Mouse (Mus musculus): ENCODE measurements around the gene B4galt5. TPM values are rescaled to one million over a fixed set of nuclear protein-coding genes. Genes with fewer than 3 reads are reported as not detected.

Gene B4galt5
- total and polyA plus RNA-seq, 2 experiments from 2014 or later, result 27.4 to 60.7 TPM

DNA sequence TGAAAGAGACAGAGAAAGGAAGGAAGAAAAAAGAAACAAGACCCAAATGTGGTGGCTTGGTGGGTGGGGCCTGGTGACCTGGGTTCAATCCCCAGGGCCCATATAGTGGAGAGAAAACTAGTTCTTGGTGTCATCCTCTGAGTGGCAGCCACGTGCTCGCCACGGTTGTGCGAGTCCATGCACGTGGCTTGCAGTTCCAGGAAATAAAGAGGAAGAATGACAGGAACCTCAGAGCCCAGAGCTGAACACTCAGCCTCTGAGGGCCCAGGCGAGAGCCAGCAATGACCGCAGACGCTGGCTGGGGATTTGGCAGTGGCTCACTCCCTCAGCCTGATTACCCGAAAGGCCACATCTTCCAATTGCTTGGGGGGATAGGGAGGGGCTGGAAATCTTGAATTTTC lies 77.9 kb downstream of the B4galt5 start:
- DNase-seq (no peak), ATAC-seq (no peak)
- Histone ChIP-seq H3K4me1 (ENCODE audit: insufficient read depth) (no peaks in the 10 kb centered on the region), H3K27ac (ENCODE audit: low read depth, low read length) (no peak overlapping the region), H3K9ac (no peak overlapping the region), H3K36me3 (ENCODE audit: insufficient read depth) (no peaks in the 10 kb centered on the region), H3K9me3 (ENCODE audit: low read length) (no peaks in the 10 kb centered on the region), H3K4me2 (ENCODE audit: low read depth) (no peak overlapping the region), H3K4me3 (ENCODE audit: low read depth, low read length) (no peak overlapping the region), H3K27me3 (ENCODE audit: insufficient read depth, low read length) (no peaks in the 10 kb centered on the region)
- TF ChIP-seq CTCF (IDR thresholded peaks at IDR 0.05; ENCODE audit: low read depth), result no peak
- 79% methylated on average over 9 of the region's 9 CpGs for WGBS

DNA sequence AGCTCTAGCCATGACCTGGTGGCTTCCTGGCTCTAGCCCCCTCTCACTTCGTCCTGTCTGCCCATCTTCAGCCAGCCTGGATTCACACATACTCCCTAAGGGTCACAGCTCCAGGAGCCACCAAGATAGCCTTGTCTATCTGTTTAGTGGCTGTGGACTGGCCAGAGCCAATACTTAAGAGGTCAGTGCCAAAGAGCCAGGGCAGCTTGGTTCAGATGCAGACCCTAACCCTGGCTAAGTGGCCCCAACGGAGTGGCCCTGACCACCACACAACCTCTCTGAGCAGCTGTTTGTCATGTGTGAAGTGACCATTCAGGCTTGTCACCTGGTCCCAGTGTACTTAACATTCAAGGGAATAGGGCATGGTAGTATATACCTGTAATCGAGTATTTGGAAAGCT lies 78.5 kb downstream of the B4galt5 start:
- DNase-seq, result no peak
- ATAC-seq, result no peak
- no peak overlapping the region for H3K27ac ChIP-seq (ENCODE audit: low read depth, low read length)
- no peak for TF ChIP-seq CTCF (IDR thresholded peaks at IDR 0.05; ENCODE audit: low read depth)
- no peak overlapping the region for H3K4me3 ChIP-seq (ENCODE audit: low read depth, low read length)
- no peaks in the 10 kb centered on the region for H3K4me1 ChIP-seq (ENCODE audit: insufficient read depth)
- H3K27me3 ChIP-seq (ENCODE audit: insufficient read depth, low read length), result no peaks in the 10 kb centered on the region
- H3K9me3 ChIP-seq (ENCODE audit: low read length), result no peaks in the 10 kb centered on the region
- no peak overlapping the region for H3K9ac ChIP-seq
- WGBS, result 90% methylated on average over 3 of the region's 3 CpGs
- no peaks in the 10 kb centered on the region for H3K36me3 ChIP-seq (ENCODE audit: insufficient read depth)
- H3K4me2 ChIP-seq (ENCODE audit: low read depth), result no peak overlapping the region

DNA sequence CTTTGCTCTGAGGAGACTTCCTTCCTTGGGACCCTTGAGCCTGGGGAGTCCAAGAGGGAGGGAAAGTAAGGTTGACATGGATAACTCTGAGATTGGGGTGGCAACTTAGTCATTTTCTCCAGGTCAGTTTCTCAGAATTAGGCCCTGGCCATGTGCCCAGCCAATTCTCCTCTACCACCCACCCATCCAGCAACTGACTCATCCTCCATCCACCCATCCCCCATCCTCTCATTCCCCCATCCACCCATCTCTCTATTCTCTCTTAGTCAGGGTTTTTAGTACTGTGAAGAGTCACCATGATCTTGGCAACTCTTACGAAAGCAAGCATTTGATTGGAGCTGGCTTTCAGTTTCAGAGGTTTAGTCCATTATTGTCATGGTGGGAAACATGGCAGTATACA lies 80.3 kb downstream of the B4galt5 start:
- TF ChIP-seq CTCF (IDR thresholded peaks at IDR 0.05; ENCODE audit: low read depth), result no peak
- H3K36me3 ChIP-seq (ENCODE audit: insufficient read depth), result no peaks in the 10 kb centered on the region
- no peaks in the 10 kb centered on the region for H3K4me1 ChIP-seq (ENCODE audit: insufficient read depth)
- ATAC-seq (no peak), DNase-seq (no peak)
- WGBS, result 95% methylated on average over 1 of the region's 1 CpGs
- H3K27ac ChIP-seq (ENCODE audit: low read depth, low read length), result no peak overlapping the region
- H3K9me3 ChIP-seq (ENCODE audit: low read length), result no peaks in the 10 kb centered on the region
- no peak overlapping the region for H3K9ac ChIP-seq
- H3K27me3 ChIP-seq (ENCODE audit: insufficient read depth, low read length), result no peaks in the 10 kb centered on the region
- H3K4me3 ChIP-seq (ENCODE audit: low read depth, low read length), result no peak overlapping the region
- no peak overlapping the region for H3K4me2 ChIP-seq (ENCODE audit: low read depth)

DNA sequence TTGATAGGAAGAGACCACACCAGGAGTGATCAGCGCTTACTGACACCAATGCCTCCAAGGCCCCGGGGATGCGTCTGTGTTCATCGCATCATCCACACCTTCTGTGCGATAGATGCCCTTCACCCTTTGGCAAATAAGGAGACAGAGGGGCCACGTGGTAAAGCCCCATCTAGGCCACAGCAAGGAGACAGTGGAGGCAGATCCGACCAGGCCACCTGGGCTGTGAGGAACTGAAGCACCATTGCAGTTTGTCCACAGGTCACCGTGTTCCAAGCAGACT lies 80.6 kb downstream of the B4galt5 start:
- ATAC-seq (no peak), DNase-seq (no peak)
- Histone ChIP-seq H3K36me3 (ENCODE audit: insufficient read depth) (no peaks in the 10 kb centered on the region), H3K27ac (ENCODE audit: low read depth, low read length) (no peak overlapping the region), H3K4me1 (ENCODE audit: insufficient read depth) (no peaks in the 10 kb centered on the region), H3K9ac (no peak overlapping the region), H3K27me3 (ENCODE audit: insufficient read depth, low read length) (no peaks in the 10 kb centered on the region), H3K9me3 (ENCODE audit: low read length) (no peaks in the 10 kb centered on the region), H3K4me2 (ENCODE audit: low read depth) (no peak overlapping the region), H3K4me3 (ENCODE audit: low read depth, low read length) (no peak overlapping the region)
- no peak for TF ChIP-seq CTCF (IDR thresholded peaks at IDR 0.05; ENCODE audit: low read depth)
- WGBS, result 92% methylated on average over 8 of the region's 8 CpGs

DNA sequence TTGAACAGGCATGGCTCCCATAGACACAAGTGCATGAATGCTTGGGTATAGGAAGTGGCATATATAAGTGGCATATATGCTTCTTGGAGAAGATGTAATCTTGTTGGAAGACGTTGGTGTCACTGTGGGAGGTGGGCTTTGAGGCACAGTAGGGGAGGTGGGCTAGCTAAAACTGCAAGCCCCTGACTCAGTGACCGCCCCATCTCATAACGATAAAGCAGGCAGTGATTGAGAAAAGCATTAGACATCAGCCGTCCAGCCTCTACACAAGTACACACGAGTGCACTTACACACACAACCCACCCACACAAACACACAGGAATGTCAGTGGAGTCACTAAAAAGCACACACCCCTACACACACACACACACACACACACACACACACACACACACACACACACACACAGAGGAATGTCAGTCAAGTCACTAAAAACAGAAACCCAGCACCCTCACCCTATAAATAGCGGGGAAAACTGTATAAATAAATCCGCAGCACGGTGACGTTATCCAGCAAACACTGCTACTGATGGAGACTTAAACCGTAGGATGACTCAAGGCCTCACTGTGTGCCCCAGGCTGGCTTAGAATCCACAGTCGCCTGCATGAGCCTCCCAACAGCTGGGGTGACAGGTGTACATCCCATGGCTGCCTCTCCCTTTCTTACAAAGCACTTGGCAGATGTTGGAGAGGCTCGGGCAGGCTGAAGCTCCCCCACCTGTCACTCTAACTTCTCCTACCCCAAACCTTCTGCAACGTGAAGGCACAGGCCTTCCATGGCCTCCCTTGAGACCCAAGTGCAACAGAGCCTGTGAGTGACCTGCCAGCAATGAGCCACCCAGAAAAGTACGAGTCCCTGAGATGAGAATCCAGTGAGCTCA lies 81.2 kb downstream of the B4galt5 start:
- H3K4me1 ChIP-seq (ENCODE audit: insufficient read depth), result no peaks in the 10 kb centered on the region
- H3K27me3 ChIP-seq (ENCODE audit: insufficient read depth, low read length), result no peaks in the 10 kb centered on the region
- DNase-seq (no peak), ATAC-seq (no peak)
- H3K9me3 ChIP-seq (ENCODE audit: low read length), result no peaks in the 10 kb centered on the region
- H3K27ac ChIP-seq (ENCODE audit: low read depth, low read length), result no peak overlapping the region
- no peak overlapping the region for H3K4me2 ChIP-seq (ENCODE audit: low read depth)
- H3K9ac ChIP-seq, result no peak overlapping the region
- TF ChIP-seq CTCF (IDR thresholded peaks at IDR 0.05; ENCODE audit: low read depth), result no peak
- H3K4me3 ChIP-seq (ENCODE audit: low read depth, low read length), result no peak overlapping the region
- H3K36me3 ChIP-seq (ENCODE audit: insufficient read depth), result no peaks in the 10 kb centered on the region
- whole genome bisulfite sequencing, result 76% methylated on average over 14 of the region's 14 CpGs

DNA sequence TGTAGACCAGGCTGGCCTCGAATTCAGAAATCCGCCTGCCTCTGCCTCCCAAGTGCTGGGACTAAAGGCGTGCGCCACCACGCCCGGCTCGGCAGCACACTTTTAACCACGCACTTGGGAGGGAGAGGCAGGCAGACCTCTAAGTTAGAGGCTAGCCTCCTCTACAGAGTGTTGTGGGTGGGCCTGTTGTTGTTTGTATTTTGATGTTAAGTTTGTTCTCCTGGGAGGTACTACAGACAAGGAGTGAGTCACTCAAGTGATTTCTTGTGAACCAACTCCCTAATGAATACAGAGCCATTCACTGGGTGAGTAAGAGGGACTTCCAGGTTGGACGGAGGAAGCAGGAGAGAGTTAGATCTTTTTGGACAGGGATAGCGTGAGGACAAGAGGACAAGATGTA lies 82.8 kb downstream of the B4galt5 start:
- Histone ChIP-seq H3K27me3 (ENCODE audit: insufficient read depth, low read length) (no peaks in the 10 kb centered on the region), H3K27ac (ENCODE audit: low read depth, low read length) (no peak overlapping the region), H3K4me1 (ENCODE audit: insufficient read depth) (no peaks in the 10 kb centered on the region), H3K4me2 (ENCODE audit: low read depth) (no peak overlapping the region), H3K9ac (no peak overlapping the region), H3K36me3 (ENCODE audit: insufficient read depth) (no peaks in the 10 kb centered on the region), H3K9me3 (ENCODE audit: low read length) (no peaks in the 10 kb centered on the region), H3K4me3 (ENCODE audit: low read depth, low read length) (no peak overlapping the region)
- ATAC-seq (no peak), DNase-seq (no peak)
- 91% methylated on average over 10 of the region's 10 CpGs for WGBS
- TF ChIP-seq CTCF (IDR thresholded peaks at IDR 0.05; ENCODE audit: low read depth), result no peak

DNA sequence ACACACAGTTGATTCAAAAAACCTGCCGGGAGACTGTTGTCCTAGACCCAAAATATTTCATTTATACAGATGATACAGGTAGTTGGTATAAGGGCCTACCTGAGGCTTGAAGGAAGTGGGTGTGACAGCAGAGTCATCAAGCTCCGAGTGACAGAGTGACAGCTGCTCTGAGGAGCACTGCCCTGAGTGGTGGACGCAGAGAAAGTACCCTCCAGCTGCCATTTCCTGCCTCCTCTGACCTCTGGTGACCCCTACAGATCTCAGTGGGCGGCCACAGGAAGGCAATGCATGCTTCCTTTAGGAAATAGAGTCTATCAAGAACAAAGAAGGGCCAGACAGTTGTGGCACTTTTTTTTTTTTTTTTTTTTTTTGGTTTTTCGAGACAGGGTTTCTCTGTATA lies 83.2 kb downstream of the B4galt5 start:
- DNase-seq, result no peak
- H3K36me3 ChIP-seq (ENCODE audit: insufficient read depth), result no peaks in the 10 kb centered on the region
- no peak for ATAC-seq
- no peak overlapping the region for H3K27ac ChIP-seq (ENCODE audit: low read depth, low read length)
- 63% methylated on average over 4 of the region's 5 CpGs for WGBS
- TF ChIP-seq CTCF (IDR thresholded peaks at IDR 0.05; ENCODE audit: low read depth), result no peak
- H3K9me3 ChIP-seq (ENCODE audit: low read length), result no peaks in the 10 kb centered on the region
- H3K27me3 ChIP-seq (ENCODE audit: insufficient read depth, low read length), result no peaks in the 10 kb centered on the region
- no peak overlapping the region for H3K4me2 ChIP-seq (ENCODE audit: low read depth)
- no peaks in the 10 kb centered on the region for H3K4me1 ChIP-seq (ENCODE audit: insufficient read depth)
- no peak overlapping the region for H3K4me3 ChIP-seq (ENCODE audit: low read depth, low read length)
- no peak overlapping the region for H3K9ac ChIP-seq
